Mouse (Mus musculus) T-helper 17 cell (primary cell): ENCODE results near the gene Tbc1d19.

Source experiments
- in situ Hi-C, 2 experiments: fragments of 300-600 bp; cut with MboI, MseI; formaldehyde crosslinking; loops; 1 replicate in 1 of 2; 2 replicates in 1 of 2; pipeline ENCODE4 v1.15.1; 2025; ENCODE audit warnings: high pct_unique_total_duplicates in 2 of 2

The Tbc1d19 gene

GRCm38 (mm10) chr5:53809115-53809991 is at the start of gene Tbc1d19:
Tbc1d19 (plus strand) TSS chr5:53809606.
- in situ Hi-C loops, result loop anchor here in 1 of 2 experiments (10.0 kb wide), 1 partner anchor 485 kb away; no protein-coding TSS in a partner anchor

GRCm38 (mm10) chr5:53759912-53760311 is 49.5 kb upstream of the Tbc1d19 start:
- in situ Hi-C loops, result no loop called here

GRCm38 (mm10) chr5:53760914-53761313 is 48.5 kb upstream of the Tbc1d19 start:
- in situ Hi-C loops, result no loop called here

- in situ Hi-C loops, result no loop called here
Measured at GRCm38 (mm10) chr5:53761346-53761745, 48.1 kb upstream of the Tbc1d19 start.

- in situ Hi-C loops, result no loop called here
Measured at GRCm38 (mm10) chr5:53784818-53785520, 24.4 kb upstream of the Tbc1d19 start.

- in situ Hi-C loops, result loop anchor here in 1 of 2 experiments (10.0 kb wide), 1 partner anchor 477 kb away; no protein-coding TSS in a partner anchor
Measured at GRCm38 (mm10) chr5:53801379-53801778, 8.0 kb upstream of the Tbc1d19 start.

- in situ Hi-C loops, result no loop called here
Measured at GRCm38 (mm10) chr5:53819711-53820110, 10.3 kb downstream of the Tbc1d19 start.

GRCm38 (mm10) chr5:53825886-53826285 is 16.5 kb downstream of the Tbc1d19 start:
- in situ Hi-C loops, result no loop called here

GRCm38 (mm10) chr5:53834489-53834888 is 25.1 kb downstream of the Tbc1d19 start:
- in situ Hi-C loops, result no loop called here

- in situ Hi-C loops, result no loop called here
Measured at GRCm38 (mm10) chr5:53841256-53841655, 31.9 kb downstream of the Tbc1d19 start.

GRCm38 (mm10) chr5:53848294-53848942 is 39.0 kb downstream of the Tbc1d19 start:
- in situ Hi-C loops, result no loop called here

GRCm38 (mm10) chr5:53852574-53852973 is 43.2 kb downstream of the Tbc1d19 start:
- in situ Hi-C loops, result no loop called here

- in situ Hi-C loops, result no loop called here
Measured at GRCm38 (mm10) chr5:53854561-53854960, 45.2 kb downstream of the Tbc1d19 start.

GRCm38 (mm10) chr5:53856011-53856410 is 46.6 kb downstream of the Tbc1d19 start:
- in situ Hi-C loops, result no loop called here

- in situ Hi-C loops, result loop anchor here in 1 of 2 experiments (5.0 kb wide), 1 partner anchor 247 kb away; no protein-coding TSS in a partner anchor
Measured at GRCm38 (mm10) chr5:53865146-53865545, 55.7 kb downstream of the Tbc1d19 start.

- in situ Hi-C loops, result loop anchor here in 1 of 2 experiments (5.0 kb wide), 1 partner anchor 246 kb away; no protein-coding TSS in a partner anchor
Measured at GRCm38 (mm10) chr5:53865991-53866390, 56.6 kb downstream of the Tbc1d19 start.

- in situ Hi-C loops, result loop anchor here in 1 of 2 experiments (5.0 kb wide), 1 partner anchor 246 kb away; no protein-coding TSS in a partner anchor
Measured at GRCm38 (mm10) chr5:53871665-53872312, 62.4 kb downstream of the Tbc1d19 start.

GRCm38 (mm10) chr5:53874966-53875365 is 65.6 kb downstream of the Tbc1d19 start:
- in situ Hi-C loops, result loop anchor here in 1 of 2 experiments (5.0 kb wide), 1 partner anchor 242 kb away; no protein-coding TSS in a partner anchor

- in situ Hi-C loops, result no loop called here
Measured at GRCm38 (mm10) chr5:53880724-53881123, 71.3 kb downstream of the Tbc1d19 start.

GRCm38 (mm10) chr5:53881381-53881990 is 72.1 kb downstream of the Tbc1d19 start:
- in situ Hi-C loops, result no loop called here

GRCm38 (mm10) chr5:53901406-53901805 is 92.0 kb downstream of the Tbc1d19 start:
- in situ Hi-C loops, result no loop called here
